Mouse (Mus musculus) liver, embryonic 14 days (tissue): ENCODE results near the gene Adap1. TPM values are rescaled to one million over a fixed set of nuclear protein-coding genes. Genes with fewer than 3 reads are reported as not detected.

Source experiments
- polyA plus RNA-seq: library from polyadenylated mRNA; depleted of rRNA; stranded (reverse); fragments of >200 nt; gene quantifications from 2 replicates; pipeline ENCODE4 v1.2.3, GENCODE M21; 2012; rRNA removed

Adap1 gene
- polyA plus RNA-seq, result 2.7 and 4.0 TPM in 2 replicates

GRCm38 (mm10) chr5:139325395-139325966 lies at the start of gene Adap1:
Adap1 (minus strand) TSS chr5:139325622.

GRCm38 (mm10) chr5:139352317-139352716 lies 26.9 kb upstream of the Adap1 start, which contains the start of gene Cyp2w1:
Cyp2w1 (plus strand) TSS chr5:139352617.

GRCm38 (mm10) chr5:139351134-139351533 lies 25.7 kb upstream of the Adap1 start, which contains the start of gene Cox19:
Cox19 (minus strand) TSS chr5:139351418.

GRCm38 (mm10) chr5:139252081-139252909 lies 73.1 kb downstream of the Adap1 start, which contains the start of gene Get4:
Get4 (plus strand) TSS chr5:139252324.

Other genes with a start within 250 kb of the Adap1 start
- 0.62 and 0.63 TPM in 2 replicates for gene Prkar1b, start 175.6 kb downstream of the Adap1 start, polyA plus RNA-seq
- 5.3 and 6.4 TPM in 2 replicates for gene Dnaaf5, start 175.4 kb downstream of the Adap1 start, polyA plus RNA-seq
- gene Sun1, start 125.0 kb downstream of the Adap1 start, polyA plus RNA-seq, result 16.0 and 18.4 TPM in 2 replicates
- gene Get4, start 73.3 kb downstream of the Adap1 start, polyA plus RNA-seq, result 54.0 and 62.4 TPM in 2 replicates
- 20.6 and 26.3 TPM in 2 replicates for gene Cox19, start 25.8 kb upstream of the Adap1 start, polyA plus RNA-seq
- 0.10 TPM in 1 of 2 replicates, not detected in the other for gene Cyp2w1, start 27.0 kb upstream of the Adap1 start, polyA plus RNA-seq
- gene Gpr146, start 52.1 kb upstream of the Adap1 start, polyA plus RNA-seq, result 12.0 and 14.9 TPM in 2 replicates
- 0.68 and 1.0 TPM in 2 replicates for gene C130050O18Rik, start 79.7 kb upstream of the Adap1 start, polyA plus RNA-seq
- gene Gper1, start 97.5 kb upstream of the Adap1 start, polyA plus RNA-seq, result 0.03 and 0.09 TPM in 2 replicates
- 11.8 and 12.1 TPM in 2 replicates for gene 3110082I17Rik, start 134.9 kb upstream of the Adap1 start, polyA plus RNA-seq
- gene Zfand2a, start 158.9 kb upstream of the Adap1 start, polyA plus RNA-seq, result 3.0 and 3.6 TPM in 2 replicates
- gene Uncx, start 217.9 kb upstream of the Adap1 start, polyA plus RNA-seq, result not detected in 2 replicates